Mouse (Mus musculus) embryo, embryonic 10.5 days (tissue): ENCODE results near the gene Rplp0.
"Not testable (repeated sequence)": the region's sequence is repeated elsewhere in the genome, so short reads cannot be mapped to it uniquely, and the experiment has no call there.

Source experiments
- DNase-seq: peaks from one replicate; pipeline ENCODE4 v3.0.0-alpha.2; 2015; ENCODE audit warnings: low spot score

Gene Rplp0

GRCm38 (mm10) chr5:115551386-115551785 lies 7.9 kb upstream of the Rplp0 start:
- no peak for DNase-seq

GRCm38 (mm10) chr5:115551799-115552198 lies 7.5 kb upstream of the Rplp0 start:
- no peak for DNase-seq

- DNase-seq = no peak
Measured at GRCm38 (mm10) chr5:115553801-115554420, 5.4 kb upstream of the Rplp0 start.

GRCm38 (mm10) chr5:115554536-115555291 lies 4.6 kb upstream of the Rplp0 start:
- DNase-seq = no peak

GRCm38 (mm10) chr5:115556217-115556616 lies 3.0 kb upstream of the Rplp0 start:
- peak; percentile 93 for DNase-seq

- DNase-seq = no peak
Measured at GRCm38 (mm10) chr5:115558182-115558794, 979 bp upstream of the Rplp0 start.

GRCm38 (mm10) chr5:115560336-115560905 lies 1.2 kb downstream of the Rplp0 start:
- no peak for DNase-seq

GRCm38 (mm10) chr5:115563771-115564585 lies 4.7 kb downstream of the Rplp0 start:
- DNase-seq = peak; percentile 26

GRCm38 (mm10) chr5:115564737-115565393 lies 5.6 kb downstream of the Rplp0 start, which contains the start of gene Gcn1l1:
Gene Gcn1l1, plus strand, starts transcription at chr5:115565254.
- DNase-seq = peak; percentile 82

GRCm38 (mm10) chr5:115565403-115565802 lies 6.1 kb downstream of the Rplp0 start:
- peak; percentile 42 for DNase-seq

GRCm38 (mm10) chr5:115568681-115569080 lies 9.4 kb downstream of the Rplp0 start:
- peak; percentile 20 for DNase-seq

GRCm38 (mm10) chr5:115569308-115569707 lies 10.0 kb downstream of the Rplp0 start:
- DNase-seq = no peak

GRCm38 (mm10) chr5:115569721-115570120 lies 10.5 kb downstream of the Rplp0 start:
- DNase-seq = no peak

- DNase-seq = no peak
Measured at GRCm38 (mm10) chr5:115571086-115571485, 11.8 kb downstream of the Rplp0 start.

GRCm38 (mm10) chr5:115572679-115573535 lies 13.6 kb downstream of the Rplp0 start:
- peak; percentile 28 for DNase-seq

- DNase-seq = no peak
Measured at GRCm38 (mm10) chr5:115574992-115575391, 15.7 kb downstream of the Rplp0 start.

GRCm38 (mm10) chr5:115577686-115578085 lies 18.4 kb downstream of the Rplp0 start:
- DNase-seq = not testable (repeated sequence)

GRCm38 (mm10) chr5:115578922-115579321 lies 19.7 kb downstream of the Rplp0 start:
- no peak for DNase-seq

GRCm38 (mm10) chr5:115579363-115579762 lies 20.1 kb downstream of the Rplp0 start:
- DNase-seq = no peak
